Mouse (Mus musculus) forebrain, embryonic 14.5 days (tissue): ENCODE data around the gene D10Wsu102e. TPM values are rescaled to one million over a fixed set of nuclear protein-coding genes. Genes with fewer than 3 reads are reported as not detected.
"Not testable (repeated sequence)": the region's sequence is repeated elsewhere in the genome, so short reads cannot be mapped to it uniquely, and the experiment has no call there.

Source experiments
- ATAC-seq: fragments of 200-750 bp; cut with Nextera tagmentation; 2 replicates; pipeline ENCODE4 v1.8.0; 2017; ENCODE audit warnings: mild to moderate bottlenecking, moderate library complexity
- DNase-seq: peaks from one replicate; pipeline ENCODE4 v3.0.0-alpha.2; 2015; ENCODE audit warnings: low spot score
- H3K27ac ChIP-seq: fragments of 300-500 bp; sonication (generic); 2 replicates; pipeline ENCODE4 v1.5.1; 2014; ENCODE audit warnings: low read depth, mild to moderate bottlenecking, control low read depth, low read length, moderate library complexity
- H3K27me3 ChIP-seq: fragments of 300-500 bp; sonication (generic); replicated peaks from 2 replicates; pipeline ENCODE4 v1.6.1; 2014; ENCODE audit warnings: low read length, control low read depth, mixed read lengths; ENCODE audit not compliant: control insufficient read depth, insufficient read depth
- H3K36me3 ChIP-seq: fragments of 300-500 bp; sonication (generic); 2 replicates; pipeline ENCODE4 v1.6.1; 2014; ENCODE audit warnings: low read length, control low read depth; ENCODE audit not compliant: control insufficient read depth, insufficient read depth
- H3K4me1 ChIP-seq: fragments of 300-500 bp; sonication (generic); 2 replicates; pipeline ENCODE4 v1.6.1; 2014; ENCODE audit warnings: antibody characterized with exemption, low read length, control low read depth; ENCODE audit not compliant: control insufficient read depth, insufficient read depth
- H3K4me2 ChIP-seq: fragments of 300-500 bp; sonication (generic); 2 replicates; pipeline ENCODE4 v1.6.1; 2014; ENCODE audit warnings: mild to moderate bottlenecking, control low read depth, low read length
- H3K4me3 ChIP-seq: fragments of 300-500 bp; sonication (generic); 2 replicates; pipeline ENCODE4 v1.5.1; 2014; ENCODE audit warnings: low read depth, low read length, control low read depth
- H3K9ac ChIP-seq: fragments of 300-500 bp; sonication (generic); 2 replicates; pipeline ENCODE4 v1.6.1; 2014; ENCODE audit warnings: mild to moderate bottlenecking, low read length, control low read depth, moderate library complexity
- H3K9me3 ChIP-seq: fragments of 300-500 bp; sonication (generic); replicated peaks from 2 replicates; pipeline ENCODE4 v1.6.1; 2016; ENCODE audit warnings: low read length, control low read depth, mixed read lengths; ENCODE audit not compliant: control insufficient read depth
- WGBS: fragments of 180-500 bp; shearing (Covaris S2); extraction: QIAGEN DNeasy Blood & Tissue Kit; methylation state at CpG from one replicate; pipeline ENCODE4 v1.1.7; 2014; 5-methylcytosine and 5-hydroxymethylcytosine counted together
- polyA plus RNA-seq: library from polyadenylated mRNA; unstranded; fragments of >200 nt; fragmentation: Nextera tagmentation; extraction: Ambion mirVana; gene quantifications from 2 replicates; pipeline ENCODE4 v1.2.1, GENCODE M21; 2014

The D10Wsu102e gene
- polyA plus RNA-seq, 1 experiment from 2014 or later: 0.74 TPM

GRCm38 (mm10) chr10:83341226-83341625 is 18.8 kb upstream of the D10Wsu102e start:
- no peak overlapping the region for H3K4me2 ChIP-seq
- H3K36me3 ChIP-seq: no peaks in the 10 kb centered on the region
- no peak overlapping the region for H3K9ac ChIP-seq
- no peaks in the 10 kb centered on the region for H3K4me1 ChIP-seq
- H3K4me3 ChIP-seq: no peak overlapping the region
- H3K27ac ChIP-seq: no peak overlapping the region
- ATAC-seq (no peak), DNase-seq (no peak)
- no peaks in the 10 kb centered on the region for H3K9me3 ChIP-seq
- WGBS: 44% methylated on average over 2 of the region's 2 CpGs
- H3K27me3 ChIP-seq: peaks cover 9% of the 10 kb centered on the region; the same call in 1 of the 2 replicates

DNA sequence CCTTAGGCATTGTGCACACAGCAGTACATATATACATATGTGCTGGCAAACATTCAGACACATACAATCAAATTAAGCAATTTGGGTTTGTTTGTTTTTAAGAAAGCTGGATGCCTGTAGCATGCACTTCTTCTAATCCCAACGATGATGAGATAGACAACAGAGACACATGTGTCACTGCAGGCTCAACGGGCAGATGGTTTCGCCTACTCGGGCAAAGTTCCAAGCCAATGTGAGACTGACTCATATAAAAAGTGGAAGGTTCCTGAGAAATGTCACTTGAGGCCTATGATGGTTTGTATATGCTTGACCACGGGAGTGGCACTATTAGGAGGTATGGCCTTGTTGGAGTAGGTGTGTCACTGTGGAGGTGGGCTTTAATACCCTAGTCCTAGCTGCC is 16.9 kb upstream of the D10Wsu102e start:
- no peaks in the 10 kb centered on the region for H3K4me1 ChIP-seq
- H3K4me2 ChIP-seq: no peak overlapping the region
- no peak for DNase-seq
- no peak for ATAC-seq
- no peaks in the 10 kb centered on the region for H3K9me3 ChIP-seq
- WGBS: 82% methylated on average over 5 of the region's 5 CpGs
- H3K27ac ChIP-seq: no peak overlapping the region
- H3K36me3 ChIP-seq: no peaks in the 10 kb centered on the region
- H3K27me3 ChIP-seq: 0 out of 2 replicates have a peak, but pooled peaks cover 3% of the 10 kb centered on the region
- H3K9ac ChIP-seq: no peak overlapping the region
- no peak overlapping the region for H3K4me3 ChIP-seq

GRCm38 (mm10) chr10:83343828-83344685 is 16.0 kb upstream of the D10Wsu102e start:
- Histone ChIP-seq H3K9ac (no peak overlapping the region), H3K4me1 (no peaks in the 10 kb centered on the region), H3K36me3 (no peaks in the 10 kb centered on the region), H3K27ac (no peak overlapping the region), H3K4me3 (no peak overlapping the region), H3K4me2 (no peak overlapping the region), H3K27me3 (no peaks in the 10 kb centered on the region), H3K9me3 (no peaks in the 10 kb centered on the region)
- DNase-seq (no peak), ATAC-seq (no peak)
- 53% methylated on average over 2 of the region's 2 CpGs for WGBS

GRCm38 (mm10) chr10:83345693-83346358 is 14.2 kb upstream of the D10Wsu102e start:
- Histone ChIP-seq H3K36me3 (no peaks in the 10 kb centered on the region), H3K9me3 (no peaks in the 10 kb centered on the region), H3K27me3 (no peaks in the 10 kb centered on the region), H3K4me1 (no peaks in the 10 kb centered on the region), H3K4me2 (no peak overlapping the region), H3K4me3 (no peak overlapping the region), H3K27ac (no peak overlapping the region), H3K9ac (no peak overlapping the region)
- no peak for DNase-seq
- WGBS: 48% methylated on average over 7 of the region's 7 CpGs
- no peak for ATAC-seq

DNA sequence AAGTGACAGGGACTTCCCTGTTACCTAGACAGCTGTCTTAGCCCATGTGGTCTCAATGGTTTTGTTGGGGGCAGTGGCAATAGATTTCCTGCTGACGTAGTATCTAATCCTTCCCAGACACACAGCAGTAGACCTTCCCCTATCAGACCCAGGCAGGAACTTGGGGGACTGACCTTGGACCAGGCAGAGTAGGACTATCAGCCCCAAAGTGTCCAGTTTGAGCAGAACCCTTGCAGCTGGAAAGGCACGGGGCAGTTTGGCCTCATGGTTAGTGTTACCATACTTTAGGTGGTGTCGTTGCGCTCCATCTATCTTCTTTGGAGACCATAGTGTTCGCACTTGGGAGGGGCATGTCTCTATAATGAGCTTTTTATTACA is 13.7 kb upstream of the D10Wsu102e start:
- 85% methylated on average over 5 of the region's 5 CpGs for WGBS
- no peak for ATAC-seq
- H3K4me2 ChIP-seq: no peak overlapping the region

GRCm38 (mm10) chr10:83347494-83347893 is 12.5 kb upstream of the D10Wsu102e start:
- no peak overlapping the region for H3K4me2 ChIP-seq
- H3K36me3 ChIP-seq: no peaks in the 10 kb centered on the region
- WGBS: 14% methylated on average over 7 of the region's 7 CpGs
- H3K27me3 ChIP-seq: no peaks in the 10 kb centered on the region
- ATAC-seq: no peak
- H3K4me1 ChIP-seq: no peaks in the 10 kb centered on the region
- H3K4me3 ChIP-seq: no peak overlapping the region
- no peak overlapping the region for H3K9ac ChIP-seq
- no peak overlapping the region for H3K27ac ChIP-seq
- no peak for DNase-seq
- H3K9me3 ChIP-seq: no peaks in the 10 kb centered on the region

More for the DNA sequence above, 13.7 kb upstream of the D10Wsu102e start:
- H3K36me3 ChIP-seq: no peaks in the 10 kb centered on the region
- H3K27ac ChIP-seq: no peak overlapping the region
- no peak overlapping the region for H3K4me3 ChIP-seq
- no peak for DNase-seq
- no peaks in the 10 kb centered on the region for H3K27me3 ChIP-seq
- no peaks in the 10 kb centered on the region for H3K4me1 ChIP-seq
- H3K9me3 ChIP-seq: no peaks in the 10 kb centered on the region
- no peak overlapping the region for H3K9ac ChIP-seq

- H3K4me2 ChIP-seq: no peak overlapping the region
- H3K9ac ChIP-seq: no peak overlapping the region
- WGBS: 85% methylated on average over 2 of the region's 2 CpGs
- DNase-seq (no peak), ATAC-seq (no peak)
- H3K27ac ChIP-seq: no peak overlapping the region
- H3K4me3 ChIP-seq: no peak overlapping the region
- H3K9me3 ChIP-seq: no peaks in the 10 kb centered on the region
- no peaks in the 10 kb centered on the region for H3K4me1 ChIP-seq
- no peaks in the 10 kb centered on the region for H3K36me3 ChIP-seq
- H3K27me3 ChIP-seq: no peaks in the 10 kb centered on the region
Measured at GRCm38 (mm10) chr10:83350689-83351088, 9.3 kb upstream of the D10Wsu102e start.

DNA sequence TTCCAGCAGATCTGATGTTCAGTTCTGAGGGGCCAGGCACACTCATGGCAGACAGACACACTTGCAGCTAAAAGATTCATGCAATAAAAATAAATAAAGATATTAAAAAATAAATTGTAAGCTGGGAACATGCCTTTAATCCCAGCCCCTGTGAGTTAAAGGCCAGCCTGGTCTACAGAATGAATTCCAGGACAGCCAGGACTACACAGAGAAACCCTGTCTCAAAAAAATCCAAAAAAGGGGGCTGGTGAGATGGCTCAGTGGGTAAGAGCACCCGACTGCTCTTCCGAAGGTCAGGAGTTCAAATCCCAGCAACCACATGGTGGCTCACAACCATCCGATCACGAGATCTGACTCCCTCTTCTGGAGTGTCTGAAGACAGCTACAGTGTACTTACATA is 8.2 kb upstream of the D10Wsu102e start:
- not testable (repeated sequence) for H3K9ac ChIP-seq, H3K9me3 ChIP-seq, H3K4me3 ChIP-seq, ATAC-seq, H3K36me3 ChIP-seq, H3K27me3 ChIP-seq, H3K27ac ChIP-seq, H3K4me1 ChIP-seq, H3K4me2 ChIP-seq, DNase-seq
- WGBS: 91% methylated on average over 3 of the region's 4 CpGs
